Mouse (Mus musculus) ovary, adult 18-20 months (tissue): ENCODE measurements around the gene Gm1043.

Experiments
- DNase-seq: peaks from one replicate; pipeline ENCODE4 v3.0.0; 2022; ENCODE audit warnings: low spot score, mixed read lengths

Gene Gm1043

GRCm38 (mm10) chr5:37109280-37109849 is 24.2 kb downstream of the Gm1043 start:
- DNase-seq, result no peak

GRCm38 (mm10) chr5:37112389-37112788 is 27.2 kb downstream of the Gm1043 start:
- no peak for DNase-seq

DNA sequence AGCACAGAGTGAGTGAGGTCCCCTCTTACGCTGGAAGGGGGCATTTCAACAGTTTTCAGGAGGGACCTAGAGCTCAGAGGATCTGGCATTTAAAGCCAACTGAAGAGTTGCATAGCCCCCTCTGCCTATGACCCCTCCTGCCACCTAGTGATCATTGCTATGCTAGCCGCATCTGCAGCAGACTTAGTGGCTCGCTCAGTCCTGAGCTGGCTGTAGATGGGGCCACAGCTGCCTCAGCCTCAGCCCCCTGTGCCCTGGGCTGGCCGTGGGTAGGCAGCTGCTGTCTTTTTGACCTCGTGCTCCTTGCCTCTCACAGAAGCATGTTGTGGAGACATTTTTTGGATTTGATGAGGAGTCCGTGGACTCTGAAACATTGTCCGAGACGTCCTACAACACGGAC is 32.0 kb downstream of the Gm1043 start:
- no peak for DNase-seq

DNA sequence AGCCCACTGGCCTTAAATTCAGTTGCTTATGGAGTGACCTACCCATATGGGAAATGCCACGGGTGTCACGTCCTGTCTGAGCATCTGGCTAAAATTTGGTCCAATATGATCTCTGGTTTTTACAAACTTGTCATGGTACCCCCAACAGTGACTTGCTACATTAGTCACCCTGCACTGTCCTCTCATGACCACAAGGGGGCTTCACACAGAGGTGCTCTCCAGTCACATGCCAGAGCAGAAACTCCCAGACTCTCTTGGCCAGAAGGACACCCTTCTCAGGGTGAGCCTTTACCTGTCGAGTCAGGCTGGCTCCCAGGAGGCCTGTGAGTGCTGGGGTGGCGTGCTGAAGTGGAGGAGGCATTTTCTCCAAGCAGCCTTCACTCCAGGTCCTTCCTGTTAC is 33.1 kb downstream of the Gm1043 start:
- DNase-seq, result no peak

DNA sequence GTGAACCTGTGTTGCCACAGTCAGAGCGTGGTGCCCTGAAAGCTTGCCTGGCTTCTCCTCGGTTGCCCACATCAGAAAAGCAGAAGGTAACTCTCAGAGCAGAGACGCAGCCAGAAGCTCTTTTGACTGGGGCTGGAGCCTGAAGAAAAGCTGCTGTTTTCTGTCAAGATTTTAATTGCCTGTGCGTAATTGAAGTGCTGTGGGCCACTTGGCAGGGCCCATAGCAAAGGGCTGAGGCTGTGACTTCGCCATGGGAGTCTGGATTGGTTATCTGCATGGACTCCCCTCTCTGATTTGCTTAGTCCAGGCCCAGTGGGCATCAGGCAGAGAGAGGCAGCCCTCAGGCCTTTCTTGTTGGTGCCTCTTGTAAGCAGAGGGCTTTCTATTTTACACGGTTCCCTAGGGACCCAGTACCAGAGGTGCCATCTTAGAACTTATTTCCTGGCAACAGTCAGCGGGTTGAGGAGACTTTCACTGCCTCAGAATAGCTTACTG is 36.1 kb downstream of the Gm1043 start:
- DNase-seq, result no peak

DNA sequence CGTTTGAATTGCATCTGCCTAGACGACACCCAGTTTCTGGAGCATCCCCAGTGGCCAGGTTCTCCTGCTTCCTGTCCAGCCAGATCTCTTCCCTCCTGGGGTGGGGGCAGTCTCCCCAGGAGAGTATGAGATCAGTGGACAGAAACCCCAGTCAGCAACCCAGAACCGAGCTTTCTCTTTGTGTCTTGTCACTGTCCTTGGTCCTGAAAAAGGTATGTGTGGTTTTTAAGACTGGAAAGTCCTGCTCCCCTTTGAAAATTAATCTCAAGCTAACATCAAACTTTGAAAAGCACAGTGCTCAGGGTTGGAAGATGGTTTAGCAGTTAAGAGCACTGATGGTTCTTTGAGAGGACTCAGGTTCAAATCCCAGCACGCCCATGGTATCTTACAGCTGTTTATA is 46.7 kb downstream of the Gm1043 start:
- DNase-seq, result no peak

- DNase-seq, result no peak
Observed at GRCm38 (mm10) chr5:37141745-37142144, 56.6 kb downstream of the Gm1043 start.

DNA sequence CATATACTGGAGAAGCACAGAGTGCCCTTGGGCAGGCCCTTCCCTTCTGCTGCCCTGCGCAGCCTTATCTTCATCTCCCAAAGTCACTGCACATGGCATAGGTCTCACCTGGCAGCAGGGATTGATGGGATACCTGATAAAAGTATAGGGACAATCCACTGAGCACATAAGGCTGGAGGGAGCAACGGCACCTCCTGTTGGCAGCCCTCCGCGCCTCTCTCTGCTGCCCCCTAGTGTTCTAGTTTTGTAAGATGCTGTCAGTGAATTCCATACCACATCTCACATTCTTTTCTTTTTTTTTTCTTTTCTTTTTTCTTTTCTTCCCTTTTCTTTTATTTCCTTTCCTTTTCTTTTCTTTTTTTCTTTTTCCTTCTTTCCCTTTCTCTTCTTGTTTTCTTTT is 62.4 kb downstream of the Gm1043 start:
- no peak for DNase-seq

- DNase-seq, result no peak
Observed at GRCm38 (mm10) chr5:37150650-37151049, 65.5 kb downstream of the Gm1043 start.

GRCm38 (mm10) chr5:37154472-37154871 is 69.3 kb downstream of the Gm1043 start:
- no peak for DNase-seq

GRCm38 (mm10) chr5:37158408-37158807 is 73.2 kb downstream of the Gm1043 start:
- DNase-seq, result no peak

DNA sequence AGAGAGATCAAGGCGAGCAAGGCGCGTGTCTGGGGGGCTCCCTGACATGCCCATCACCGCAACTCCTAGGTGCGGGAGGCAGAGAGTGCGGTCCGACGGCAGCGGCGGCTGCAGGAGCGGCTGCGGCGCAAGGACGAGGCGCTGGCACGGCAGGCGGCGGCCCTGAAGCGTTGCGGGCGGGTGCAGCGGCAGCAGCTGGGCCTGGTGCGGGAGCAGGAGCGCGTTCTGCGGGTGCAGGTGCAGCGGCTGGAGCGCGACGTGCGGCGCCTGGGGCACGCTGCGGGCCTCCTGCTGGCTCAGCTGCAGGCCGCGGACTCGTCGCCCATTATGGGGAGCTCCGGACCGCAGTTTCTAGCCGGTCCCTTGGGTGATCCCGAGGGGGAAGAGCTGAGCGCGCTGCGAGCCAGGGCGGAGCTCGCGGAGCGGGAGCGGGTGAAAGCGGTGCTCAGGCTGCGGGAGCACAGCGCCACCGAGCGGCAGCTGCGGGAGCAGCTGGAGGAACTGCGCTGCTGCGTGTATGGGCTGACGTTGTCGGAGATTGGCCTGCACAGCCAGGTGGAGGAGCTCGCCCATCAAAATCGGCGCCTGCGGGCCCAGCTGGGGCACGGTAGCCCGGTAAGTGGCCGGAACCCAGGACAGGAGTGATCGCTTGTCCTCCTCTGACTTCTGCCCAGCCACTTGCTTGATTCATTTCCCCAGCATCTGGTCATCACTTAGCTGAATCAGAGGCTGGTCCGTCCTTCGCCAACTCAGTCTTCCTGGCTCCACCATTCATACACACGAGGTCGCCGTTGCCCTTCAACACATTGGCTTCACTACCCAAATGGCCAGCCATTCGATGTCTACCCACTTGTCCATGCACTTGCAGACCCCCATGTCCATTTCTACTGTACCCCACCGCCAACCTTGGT is 78.0 kb downstream of the Gm1043 start:
- DNase-seq, result no peak

GRCm38 (mm10) chr5:37176466-37176865 is 91.3 kb downstream of the Gm1043 start:
- DNase-seq, result no peak

- no peak for DNase-seq
Observed at GRCm38 (mm10) chr5:37177061-37177460, 91.9 kb downstream of the Gm1043 start.

DNA sequence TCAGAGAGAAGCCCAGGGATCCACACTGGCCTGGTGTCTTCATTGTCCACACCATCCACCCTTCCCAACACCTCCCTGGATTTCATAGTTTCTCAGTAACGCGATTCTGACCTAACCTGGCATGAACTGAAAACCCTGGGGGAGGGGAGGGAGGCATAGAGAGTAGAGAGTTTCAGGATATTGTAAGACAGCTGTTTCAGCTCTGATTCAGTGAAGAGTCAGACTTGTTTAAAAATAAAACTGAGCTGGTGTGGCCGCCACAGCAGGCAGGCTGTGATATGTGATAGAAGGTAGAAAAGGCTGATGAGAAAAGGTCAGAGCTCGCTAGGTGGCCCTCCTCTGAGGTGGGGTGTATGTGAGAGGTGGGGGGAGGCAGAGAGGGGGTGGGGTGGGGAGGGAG is 93.6 kb downstream of the Gm1043 start:
- no peak for DNase-seq

DNA sequence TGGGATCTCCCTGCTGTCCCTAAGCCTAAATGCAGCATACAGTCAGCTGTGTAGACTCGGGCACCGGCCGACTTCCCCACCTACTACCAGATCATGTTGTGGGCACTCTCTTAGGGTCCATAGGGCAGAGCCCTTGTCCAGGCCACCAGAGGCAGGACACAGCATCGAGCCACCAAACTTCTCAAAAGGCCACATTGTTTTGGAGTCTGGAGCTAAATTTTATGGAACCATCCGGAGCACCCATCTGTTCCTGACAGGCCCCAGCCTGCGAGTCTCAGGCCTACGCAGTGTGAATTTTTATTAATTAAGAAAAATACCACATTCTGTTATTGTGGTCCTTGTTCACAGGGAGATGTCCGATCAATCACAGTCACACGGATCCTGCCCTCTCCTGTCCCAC is 94.7 kb downstream of the Gm1043 start:
- no peak for DNase-seq

GRCm38 (mm10) chr5:37180624-37181023 is 95.5 kb downstream of the Gm1043 start:
- DNase-seq, result no peak

DNA sequence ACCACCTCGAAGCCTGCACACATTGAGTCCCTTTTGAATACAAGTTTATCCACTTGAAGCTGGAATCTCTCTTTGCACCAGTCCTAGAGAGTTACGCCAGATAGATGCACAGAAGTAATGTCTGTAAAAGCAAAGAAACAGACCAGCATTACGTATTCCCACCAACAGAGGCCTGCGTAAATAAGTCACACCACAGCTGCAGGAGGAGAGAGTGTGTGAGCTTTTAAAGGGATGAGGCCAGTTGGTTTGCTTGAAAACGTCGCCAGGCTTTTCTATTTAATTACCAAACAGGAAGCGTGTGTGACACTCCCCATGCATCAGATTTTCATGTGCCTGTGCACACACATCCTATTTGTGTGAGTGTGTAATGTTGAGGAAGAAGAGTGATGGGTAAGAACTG is 99.4 kb downstream of the Gm1043 start:
- DNase-seq, result no peak

DNA sequence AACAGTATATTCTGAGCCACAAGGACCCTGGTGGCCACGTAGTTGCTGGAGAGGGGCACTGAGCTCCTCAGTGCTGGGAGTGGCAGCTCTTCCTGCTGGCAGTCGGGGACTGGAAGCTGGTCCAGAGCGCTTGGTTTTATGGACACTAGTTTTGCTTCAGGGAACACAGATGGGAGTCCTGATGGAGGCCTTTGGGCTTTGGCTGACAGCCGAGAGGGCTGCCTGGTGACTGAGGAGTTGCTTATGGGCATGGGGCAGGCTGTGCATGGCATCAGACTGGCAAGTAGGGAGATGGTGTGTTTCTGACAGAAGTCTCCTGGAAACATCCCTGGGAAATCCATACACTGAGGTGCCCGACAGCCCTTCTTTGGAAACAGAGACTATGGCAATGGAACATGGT is 105.2 kb downstream of the Gm1043 start:
- DNase-seq, result no peak

- DNase-seq, result no peak
Observed at GRCm38 (mm10) chr5:37196196-37196595, 111.0 kb downstream of the Gm1043 start.

DNA sequence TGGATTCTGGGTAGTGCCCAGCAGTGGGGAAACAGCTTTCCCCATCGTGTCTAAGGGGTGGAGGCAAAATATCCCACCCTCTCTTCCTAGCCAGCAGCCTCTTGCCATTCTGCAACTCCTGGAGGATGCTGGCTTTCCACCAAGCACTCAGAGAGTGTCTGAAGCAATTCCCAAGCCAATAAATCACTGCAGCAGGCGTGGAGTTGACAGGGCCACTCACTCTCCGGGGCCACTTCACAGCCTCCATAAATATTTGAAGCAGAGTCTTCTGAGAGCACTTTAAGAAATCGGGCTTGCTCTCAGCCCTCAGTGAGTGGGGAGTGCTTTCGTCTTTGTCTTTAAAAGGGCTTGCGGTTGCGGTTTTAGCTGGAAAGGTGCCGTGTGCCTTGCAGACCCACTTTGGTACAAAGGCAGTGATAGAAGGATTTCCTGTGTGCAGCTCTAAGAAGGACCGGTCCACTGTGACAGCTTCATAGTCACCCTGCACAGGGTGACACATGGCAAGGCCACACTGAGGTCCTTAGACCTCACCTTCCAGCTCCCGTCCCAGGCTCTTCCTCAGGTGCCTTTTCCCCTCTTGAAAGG is 111.6 kb downstream of the Gm1043 start:
- DNase-seq, result no peak

DNA sequence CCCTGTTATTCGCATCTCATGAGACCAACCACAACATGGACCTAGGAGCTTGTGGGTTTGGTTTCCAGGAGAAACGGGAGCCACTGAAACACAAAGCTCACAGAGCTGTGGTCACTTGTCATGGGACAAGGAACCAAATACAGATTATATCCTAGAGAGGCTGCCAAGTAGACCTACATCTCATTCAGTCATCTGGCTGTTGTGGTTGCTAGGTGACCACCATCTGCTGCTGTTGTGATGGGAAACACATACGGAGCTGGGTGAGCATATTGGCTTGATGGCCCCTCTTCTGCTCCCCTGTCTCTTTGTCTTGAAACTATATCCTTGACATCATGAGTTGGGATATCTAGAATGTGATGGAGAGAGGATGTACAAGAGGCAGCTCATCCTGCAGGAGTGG is 112.3 kb downstream of the Gm1043 start:
- DNase-seq, result no peak

DNA sequence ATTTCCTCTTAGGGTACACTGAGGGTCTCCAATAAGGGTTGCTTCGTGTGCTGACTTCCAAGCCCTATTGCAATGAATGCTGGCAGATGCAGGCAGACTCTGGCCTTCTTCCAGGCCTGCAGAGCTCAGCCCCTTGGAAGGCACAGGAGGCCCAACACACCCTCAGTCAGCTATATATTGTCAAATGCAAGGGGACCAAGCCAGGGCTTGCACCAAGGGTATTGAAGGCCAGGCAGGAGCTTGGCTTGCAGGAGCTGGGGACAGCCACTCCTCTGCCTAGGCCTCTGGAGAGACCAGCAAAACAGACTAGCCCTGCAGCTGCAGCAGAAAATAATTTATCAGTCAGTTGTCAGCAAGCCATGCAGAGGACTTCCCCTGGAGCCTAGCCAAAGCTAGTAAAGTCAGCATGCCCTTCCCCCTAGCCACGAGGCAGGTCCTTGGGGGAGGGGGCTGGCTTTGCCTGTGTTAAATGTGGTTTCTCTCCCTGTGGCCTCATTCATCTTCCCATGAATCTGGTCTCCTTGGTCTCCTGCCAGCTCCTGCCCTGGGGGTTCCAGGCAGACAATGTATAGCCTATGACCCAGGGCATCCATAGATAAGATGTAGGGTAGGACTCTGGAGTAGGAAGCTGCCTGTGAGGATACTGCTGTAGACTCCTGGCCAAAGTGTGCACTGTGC is 113.0 kb downstream of the Gm1043 start:
- DNase-seq, result no peak
